ENCODE assay signal across 17 mouse cellular contexts in the genomic region with DNA sequence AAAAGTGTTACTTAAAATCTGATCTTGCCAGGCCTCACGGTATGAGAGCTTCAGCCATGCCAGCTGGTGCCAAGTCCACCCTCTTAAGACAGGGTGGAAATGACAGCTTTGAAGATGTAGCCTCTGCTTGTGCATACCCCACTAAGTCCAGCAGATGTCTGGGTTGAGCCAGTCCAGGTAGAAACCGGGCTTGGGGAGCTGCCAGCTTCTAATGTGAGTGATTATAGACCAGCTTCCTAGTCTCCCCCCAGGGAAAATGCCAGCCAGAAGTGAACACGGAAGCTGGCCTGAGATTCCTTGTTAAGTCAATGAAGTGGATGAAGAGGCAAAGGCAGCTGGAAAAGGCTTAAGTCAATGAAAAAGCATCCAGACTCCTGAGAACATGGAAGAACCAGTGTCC. TPM values are rescaled to one million over a fixed set of nuclear protein-coding genes. Genes with fewer than 3 reads are reported as not detected.
"Had no signal": no experiment of that assay in that cellular context is flagged by ENCODE, and none has a peak within 500 bp of the region (broad histone marks: within the 10 kb centered on the region; RNA-seq: fewer than 3 reads in every experiment).

No protein-coding gene starts in this region.

- H3K9me3 ChIP-seq: lung, embryonic 15.5 days; stomach, embryonic 15.5 days had no signal

- DNase-seq: kidney, adult 2 months; liver, postnatal 0 days; lung, postnatal 10 days; lung, postnatal 36 days; midbrain, embryonic 14.5 days; right cerebral cortex, postnatal 25 days; spleen, adult 18-20 months; thymus, postnatal 25 days had no signal

- H3K9ac ChIP-seq: liver, embryonic 14.5 days; liver, postnatal 0 days; lung, embryonic 15.5 days; neural tube, embryonic 12.5 days; stomach, embryonic 15.5 days had no signal

- H3K36me3 ChIP-seq: lung, embryonic 15.5 days; neural tube, embryonic 12.5 days; stomach, embryonic 15.5 days had no signal

- H3K4me3 ChIP-seq: lung, embryonic 15.5 days; megakaryocyte, embryonic 14.5 days; neural tube, embryonic 12.5 days; stomach, embryonic 15.5 days had no signal

- H3K27ac ChIP-seq: kidney, postnatal 0 days; liver, embryonic 14.5 days; lung, embryonic 15.5 days; neural tube, embryonic 12.5 days; stomach, embryonic 15.5 days had no signal

- ATAC-seq: intestine, postnatal 0 days; liver, postnatal 0 days had no signal

- H3K4me2 ChIP-seq: liver, embryonic 11.5 days; lung, embryonic 15.5 days; midbrain, embryonic 11.5 days; neural tube, embryonic 12.5 days; stomach, embryonic 15.5 days had no signal

RNA-seq across cellular contexts. Expression of gene Tmem121b, which starts 2.9 kb away (rescaled TPM):
- polyA plus RNA-seq: liver, postnatal 0 days had no signal
